Mouse (Mus musculus) forebrain, postnatal 0 days (tissue): Measurements from ENCODE around the gene Esr1. TPM values are rescaled to one million over a fixed set of nuclear protein-coding genes. Genes with fewer than 3 reads are reported as not detected.
"Not testable (repeated sequence)": the region's sequence is repeated elsewhere in the genome, so short reads cannot be mapped to it uniquely, and the experiment has no call there.

Experiments
- ATAC-seq: fragments of 200-750 bp; cut with Nextera tagmentation; 2 replicates; pipeline ENCODE4 v1.8.0; 2017; ENCODE audit warnings: mild to moderate bottlenecking, moderate library complexity
- DNase-seq: peaks from one replicate; pipeline ENCODE4 v3.0.0-alpha.2; 2015
- H3K27ac ChIP-seq: fragments of 300-500 bp; sonication (generic); 2 replicates; pipeline ENCODE4 v1.5.1; 2014; ENCODE audit warnings: low read depth, mild to moderate bottlenecking, antibody characterized with exemption, low read length, moderate library complexity, mixed read lengths
- H3K27me3 ChIP-seq: fragments of 300-500 bp; sonication (generic); 2 replicates; pipeline ENCODE4 v1.6.1; 2014; ENCODE audit warnings: mild to moderate bottlenecking, low read length, mixed read lengths; ENCODE audit not compliant: insufficient read depth
- H3K36me3 ChIP-seq: fragments of 300-500 bp; sonication (generic); 2 replicates; pipeline ENCODE4 v1.6.1; 2014; ENCODE audit warnings: mild to moderate bottlenecking, moderate library complexity; ENCODE audit not compliant: insufficient read depth
- H3K4me1 ChIP-seq: fragments of 300-500 bp; sonication (generic); 2 replicates; pipeline ENCODE4 v1.6.1; 2014; ENCODE audit warnings: antibody characterized with exemption; ENCODE audit not compliant: insufficient read depth
- H3K4me2 ChIP-seq: fragments of 300-500 bp; sonication (generic); 2 replicates; pipeline ENCODE4 v1.6.1; 2014; ENCODE audit warnings: low read depth, mild to moderate bottlenecking, moderate library complexity
- H3K4me3 ChIP-seq: fragments of 300-500 bp; sonication (generic); 2 replicates; pipeline ENCODE4 v1.5.1; 2014; ENCODE audit warnings: low read depth, low read length, mixed read lengths
- H3K9ac ChIP-seq: fragments of 300-500 bp; sonication (generic); 2 replicates; pipeline ENCODE4 v1.6.1; 2014; ENCODE audit warnings: mild to moderate bottlenecking
- H3K9me3 ChIP-seq: fragments of 300-500 bp; sonication (generic); 2 replicates; pipeline ENCODE4 v1.6.1; 2016; ENCODE audit warnings: low read length
- CTCF ChIP-seq: sonication (generic); IDR thresholded peaks from 2 replicates; pipeline ENCODE4 v1.5.1; 2016; ENCODE audit warnings: antibody characterized with exemption, control low read depth, low read depth
- WGBS: fragments of 180-500 bp; shearing (Covaris S2); extraction: QIAGEN DNeasy Blood & Tissue Kit; methylation state at CpG from one replicate; pipeline ENCODE4 v1.1.7; 2014; 5-methylcytosine and 5-hydroxymethylcytosine counted together
- polyA plus RNA-seq: library from polyadenylated mRNA; unstranded; fragments of >200 nt; fragmentation: Nextera tagmentation; extraction: Ambion mirVana; gene quantifications from 2 replicates; pipeline ENCODE4 v1.2.1, GENCODE M21; 2015
- total RNA-seq: library from RNA; depleted of rRNA; stranded (reverse); fragments of >200 nt; gene quantifications from 2 replicates; pipeline ENCODE4 v1.2.3, GENCODE M21; 2014

Esr1 gene
- total and polyA plus RNA-seq, 2 experiments from 2014 or later = 1.2 to 1.3 TPM

- ATAC-seq = no peak
- H3K4me3 ChIP-seq = no peak overlapping the region
- H3K9ac ChIP-seq = no peak overlapping the region
- no peaks in the 10 kb centered on the region for H3K4me1 ChIP-seq
- no peak for TF ChIP-seq CTCF
- no peak overlapping the region for H3K4me2 ChIP-seq
- H3K36me3 ChIP-seq = no peaks in the 10 kb centered on the region
- DNase-seq = no peak
- H3K9me3 ChIP-seq = no peaks in the 10 kb centered on the region
- H3K27ac ChIP-seq = no peak overlapping the region
- WGBS = 81% methylated on average over 4 of the region's 4 CpGs
- H3K27me3 ChIP-seq = no peaks in the 10 kb centered on the region
Measured at GRCm38 (mm10) chr10:4602466-4602865, 8.9 kb upstream of the Esr1 start.

DNA sequence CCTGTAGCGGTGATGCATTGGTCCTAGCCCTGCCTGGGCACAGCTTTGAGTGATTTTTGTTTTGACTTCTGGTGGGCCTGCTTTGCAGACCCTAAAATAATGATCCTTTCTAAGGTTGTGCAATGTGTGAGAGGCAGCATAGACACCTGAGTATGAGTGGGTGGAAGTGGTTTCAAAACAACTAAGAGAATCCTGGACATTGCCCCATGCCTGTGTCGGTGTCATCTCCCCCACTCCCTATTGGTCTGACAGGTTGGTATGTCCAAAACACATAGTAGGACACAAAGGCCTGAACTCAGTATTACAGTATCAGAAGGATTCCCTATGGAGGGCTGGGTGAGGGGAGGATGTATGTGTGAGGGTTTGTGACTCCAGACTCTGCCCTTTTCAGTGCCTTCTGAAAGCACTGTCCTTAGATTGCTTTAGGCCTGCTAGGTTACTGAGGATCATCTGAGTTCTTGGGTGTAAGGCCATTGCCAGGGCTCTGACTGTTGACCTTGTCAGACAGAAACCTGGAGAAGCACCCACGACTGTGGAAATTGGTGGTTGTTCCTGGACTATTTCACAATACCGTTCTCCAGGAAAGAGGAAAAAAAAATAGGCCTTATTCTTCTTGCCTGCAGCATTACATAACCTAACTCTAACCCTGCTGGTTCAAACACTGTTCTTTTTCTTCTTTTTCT is 6.7 kb upstream of the Esr1 start:
- ATAC-seq (no peak), DNase-seq (no peak)
- Histone ChIP-seq H3K27ac (no peak overlapping the region), H3K36me3 (no peaks in the 10 kb centered on the region), H3K4me3 (no peak overlapping the region), H3K4me1 (no peaks in the 10 kb centered on the region), H3K27me3 (no peaks in the 10 kb centered on the region), H3K4me2 (no peak overlapping the region), H3K9me3 (no peaks in the 10 kb centered on the region), H3K9ac (no peak overlapping the region)
- TF ChIP-seq CTCF = no peak
- WGBS = 80% methylated on average over 4 of the region's 4 CpGs

GRCm38 (mm10) chr10:4610234-4610633 is 1.2 kb upstream of the Esr1 start:
- WGBS = 75% methylated on average over 2 of the region's 2 CpGs
- ATAC-seq = no peak
- no peak for TF ChIP-seq CTCF

DNA sequence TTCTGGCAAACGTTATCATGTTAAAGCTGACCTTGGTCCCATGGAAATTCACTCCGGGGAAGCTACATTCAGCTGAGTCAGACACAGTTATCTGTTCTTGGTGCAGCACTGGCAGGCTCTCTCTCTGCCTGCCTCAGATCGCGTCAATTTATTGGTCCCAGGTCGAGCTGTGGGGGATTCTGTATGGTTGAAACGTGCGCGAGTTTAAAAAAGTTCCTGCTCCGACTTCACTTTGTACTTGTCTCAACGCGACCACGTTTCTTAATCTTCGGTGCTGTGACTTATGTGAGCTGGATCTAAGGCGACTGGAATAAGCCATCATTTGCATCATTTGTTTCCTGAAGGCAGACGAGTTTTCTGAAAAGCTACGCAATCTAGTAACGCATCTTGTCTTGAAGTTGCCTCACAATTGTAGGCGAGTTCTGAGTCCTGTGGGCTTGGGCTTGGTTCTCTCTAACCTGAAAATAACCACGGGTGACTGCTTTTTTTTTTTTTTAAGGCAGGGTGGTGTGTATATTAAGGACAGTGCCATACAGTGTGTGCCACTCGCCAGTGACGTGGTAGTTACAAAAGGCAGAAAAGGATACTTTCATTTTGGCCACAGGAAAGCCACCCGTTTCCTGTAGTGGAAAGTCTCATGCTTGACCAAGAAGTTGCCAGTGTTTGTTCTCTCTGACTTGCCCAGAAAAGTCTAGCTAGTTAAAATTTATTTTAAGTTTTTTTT is 1.1 kb downstream of the Esr1 start:
- no peaks in the 10 kb centered on the region for H3K9me3 ChIP-seq
- H3K27me3 ChIP-seq = no peaks in the 10 kb centered on the region
- ATAC-seq = no peak
- DNase-seq = no peak
- no peak overlapping the region for H3K27ac ChIP-seq
- no peaks in the 10 kb centered on the region for H3K4me1 ChIP-seq
- 78% methylated on average over 22 of the region's 22 CpGs for WGBS
- no peak overlapping the region for H3K4me3 ChIP-seq
- H3K36me3 ChIP-seq = no peaks in the 10 kb centered on the region
- H3K4me2 ChIP-seq = no peak overlapping the region
- no peak overlapping the region for H3K9ac ChIP-seq
- no peak for TF ChIP-seq CTCF

More at GRCm38 (mm10) chr10:4610234-4610633, 1.2 kb upstream of the Esr1 start:
- no peaks in the 10 kb centered on the region for H3K4me1 ChIP-seq
- H3K27ac ChIP-seq = no peak overlapping the region
- no peaks in the 10 kb centered on the region for H3K36me3 ChIP-seq
- DNase-seq = no peak
- no peak overlapping the region for H3K4me2 ChIP-seq
- no peak overlapping the region for H3K4me3 ChIP-seq
- H3K9ac ChIP-seq = no peak overlapping the region
- H3K9me3 ChIP-seq = no peaks in the 10 kb centered on the region
- H3K27me3 ChIP-seq = no peaks in the 10 kb centered on the region

- Histone ChIP-seq H3K4me1 (no peaks in the 10 kb centered on the region), H3K27me3 (no peaks in the 10 kb centered on the region), H3K4me3 (no peak overlapping the region), H3K9ac (no peak overlapping the region), H3K9me3 (no peaks in the 10 kb centered on the region), H3K27ac (no peak overlapping the region), H3K36me3 (no peaks in the 10 kb centered on the region), H3K4me2 (no peak overlapping the region)
- 91% methylated on average over 2 of the region's 2 CpGs for WGBS
- ATAC-seq = no peak
- no peak for TF ChIP-seq CTCF
- DNase-seq = no peak
Measured at GRCm38 (mm10) chr10:4618026-4618425, 6.6 kb downstream of the Esr1 start.

GRCm38 (mm10) chr10:4618686-4619085 is 7.3 kb downstream of the Esr1 start:
- no peaks in the 10 kb centered on the region for H3K27me3 ChIP-seq
- DNase-seq (no peak), ATAC-seq (no peak)
- H3K27ac ChIP-seq = no peak overlapping the region
- H3K4me3 ChIP-seq = no peak overlapping the region
- no peaks in the 10 kb centered on the region for H3K9me3 ChIP-seq
- no peak overlapping the region for H3K4me2 ChIP-seq
- H3K36me3 ChIP-seq = no peaks in the 10 kb centered on the region
- 84% methylated on average over 5 of the region's 5 CpGs for WGBS
- no peak overlapping the region for H3K9ac ChIP-seq
- no peak for TF ChIP-seq CTCF
- no peaks in the 10 kb centered on the region for H3K4me1 ChIP-seq

DNA sequence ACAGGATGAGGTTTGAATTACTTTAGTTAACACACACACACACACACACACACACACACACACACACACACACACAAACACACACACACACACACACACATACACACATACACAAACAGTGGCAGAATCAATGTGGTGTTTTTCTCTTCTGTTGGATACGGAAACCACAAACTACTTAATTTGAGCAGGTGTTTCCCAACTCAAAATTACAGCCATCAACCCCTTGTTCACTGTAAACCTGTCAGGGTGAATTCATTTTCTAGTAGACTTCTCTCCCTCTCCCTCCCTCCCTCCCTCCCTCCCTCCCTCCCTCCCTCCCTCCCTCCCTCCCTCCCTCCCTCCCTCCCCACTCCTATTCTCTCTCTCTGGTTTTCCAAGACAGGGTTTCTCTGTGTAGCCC is 8.0 kb downstream of the Esr1 start:
- not testable (repeated sequence) for H3K27me3 ChIP-seq, H3K4me3 ChIP-seq, H3K36me3 ChIP-seq, H3K9me3 ChIP-seq, H3K9ac ChIP-seq, ATAC-seq, H3K27ac ChIP-seq, H3K4me2 ChIP-seq, DNase-seq, H3K4me1 ChIP-seq
- 92% methylated on average over 1 of the region's 1 CpGs for WGBS
